Mouse (Mus musculus): ENCODE measurements around the gene Tmem45a2.

The Tmem45a2 gene

DNA sequence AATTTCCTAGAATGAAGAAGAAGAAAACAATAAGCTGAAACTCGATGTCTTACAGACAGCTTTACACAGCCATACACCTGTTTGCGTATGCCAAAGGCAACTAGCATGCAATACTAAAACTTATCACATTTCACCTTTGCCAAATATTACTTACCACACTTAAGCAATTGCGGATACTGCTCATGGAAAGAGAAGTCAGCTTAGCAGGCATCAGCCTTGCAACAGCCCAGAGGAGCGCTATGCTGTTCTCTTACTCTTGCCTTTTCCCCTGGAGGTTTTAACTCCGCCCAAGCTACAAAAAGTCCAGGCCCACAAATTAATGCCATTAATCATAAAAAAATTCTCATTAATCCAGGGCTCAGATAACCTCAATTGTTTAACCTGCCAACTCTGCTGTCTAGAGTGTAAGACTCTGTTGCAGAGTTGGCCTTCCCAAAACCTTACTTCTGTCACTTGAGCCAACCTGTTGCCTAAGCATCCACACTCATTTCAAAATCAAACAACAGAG lies at the start of gene Tmem45a2:
Gene Tmem45a2 (minus strand): TSS at position 241 of the 508 bp plus-strand sequence.
- no peak for TF ChIP-seq GATA4 (IDR thresholded peaks at IDR 0.05; ENCODE audit: insufficient replicate concordance, low read length)

- no peak for TF ChIP-seq GATA4 (IDR thresholded peaks at IDR 0.05; ENCODE audit: insufficient replicate concordance, low read length)
These were observed 46.4 kb upstream of the Tmem45a2 start for GRCm38 (mm10) chr16:57117562-57117961.

DNA sequence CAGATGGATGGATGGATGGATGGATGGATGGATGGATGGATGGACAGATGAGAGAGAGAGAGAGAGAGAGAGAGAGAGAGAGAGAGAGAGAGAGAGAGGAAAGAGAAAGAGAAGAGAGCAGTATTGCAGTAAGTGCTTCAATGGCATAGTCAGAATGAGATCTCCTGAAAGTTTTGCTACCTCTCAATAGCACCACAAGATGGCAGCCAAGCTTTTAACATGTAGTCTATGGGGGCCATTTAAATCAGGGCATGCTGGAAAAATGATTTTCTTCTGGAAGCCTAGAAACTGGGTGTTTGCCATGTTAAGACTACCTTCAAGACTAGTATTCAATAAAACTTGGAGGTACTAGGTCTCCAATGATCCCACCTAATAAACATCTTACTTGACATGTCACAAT lies 44.9 kb upstream of the Tmem45a2 start:
- TF ChIP-seq GATA4 (IDR thresholded peaks at IDR 0.05; ENCODE audit: insufficient replicate concordance, low read length): no peak

- no peak for TF ChIP-seq GATA4 (IDR thresholded peaks at IDR 0.05; ENCODE audit: insufficient replicate concordance, low read length)
These were observed 35.2 kb upstream of the Tmem45a2 start for GRCm38 (mm10) chr16:57106185-57106960.

DNA sequence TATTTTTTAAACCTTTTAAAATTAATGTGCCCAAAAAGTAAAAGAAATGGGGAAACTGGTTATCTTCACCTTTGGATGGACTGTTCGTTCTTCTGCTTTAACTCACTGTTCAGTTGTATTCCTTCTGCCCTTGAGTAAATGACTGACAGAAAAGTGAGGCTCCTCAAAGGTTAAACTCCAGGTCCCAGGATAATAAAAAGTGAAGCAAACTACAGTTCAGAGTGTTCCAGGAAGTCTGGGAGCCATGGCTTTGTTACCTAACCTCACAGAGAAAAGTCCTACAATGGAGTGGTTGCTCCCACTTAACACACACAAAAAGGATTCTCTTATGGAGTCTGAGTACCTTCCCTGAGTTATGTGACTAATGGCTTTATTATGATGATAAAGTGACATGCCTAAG lies 30.0 kb upstream of the Tmem45a2 start:
- TF ChIP-seq GATA4 (IDR thresholded peaks at IDR 0.05; ENCODE audit: insufficient replicate concordance, low read length): no peak

GRCm38 (mm10) chr16:57099572-57100237 lies 28.5 kb upstream of the Tmem45a2 start:
- no peak for TF ChIP-seq GATA4 (IDR thresholded peaks at IDR 0.05; ENCODE audit: insufficient replicate concordance, low read length)

DNA sequence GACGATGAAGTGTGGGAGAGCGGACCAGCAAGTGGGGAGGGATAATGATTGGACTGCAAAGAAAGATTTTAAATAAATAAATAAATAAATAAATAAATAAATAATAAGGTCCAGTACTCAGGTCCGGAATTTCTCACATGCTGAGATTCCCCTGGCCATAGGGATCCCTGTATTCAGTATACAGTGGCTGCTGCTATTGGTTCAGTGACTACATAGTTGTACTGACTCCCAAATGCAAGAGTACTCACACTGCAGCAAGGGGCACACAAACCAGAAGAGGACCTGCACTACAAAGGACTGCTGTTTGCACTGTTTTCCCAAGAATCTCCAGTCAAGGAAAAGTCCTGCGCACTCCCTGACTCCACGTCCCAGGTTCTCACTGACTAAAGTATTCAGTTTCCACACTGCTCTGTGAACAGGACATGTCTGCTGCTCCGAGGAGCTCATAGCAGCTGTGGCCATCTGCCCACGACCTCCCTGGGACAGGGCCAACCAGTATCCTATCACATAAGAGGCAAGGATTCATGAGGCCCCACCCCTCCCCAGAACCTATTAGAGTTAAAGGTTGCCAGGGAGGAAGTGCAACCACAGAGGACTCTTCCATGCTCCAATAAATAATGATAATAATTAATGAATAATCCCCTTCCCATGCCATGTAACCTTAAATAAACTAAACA lies 27.4 kb upstream of the Tmem45a2 start:
- TF ChIP-seq GATA4 (IDR thresholded peaks at IDR 0.05; ENCODE audit: insufficient replicate concordance, low read length): no peak

GRCm38 (mm10) chr16:57092911-57093605 lies 21.9 kb upstream of the Tmem45a2 start:
- no peak for TF ChIP-seq GATA4 (IDR thresholded peaks at IDR 0.05; ENCODE audit: insufficient replicate concordance, low read length)

DNA sequence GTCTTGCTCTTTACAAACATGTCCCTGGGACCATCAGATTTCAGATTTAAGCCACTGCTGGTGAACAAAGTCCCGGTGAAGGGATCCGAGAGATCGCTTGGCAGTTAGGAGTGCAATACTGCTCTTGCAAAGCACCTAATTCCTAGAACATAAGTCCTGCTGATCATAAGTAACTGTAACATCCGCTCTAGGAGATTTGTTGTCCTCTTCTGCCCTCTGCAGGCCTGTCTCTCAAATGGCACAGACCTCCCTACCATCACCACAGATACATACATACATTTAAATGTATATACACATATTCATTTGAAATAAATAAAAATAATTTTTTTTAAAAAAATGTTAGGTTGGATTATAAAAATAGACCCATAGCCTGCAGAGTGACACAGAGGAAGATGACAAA lies 21.3 kb upstream of the Tmem45a2 start:
- TF ChIP-seq GATA4 (IDR thresholded peaks at IDR 0.05; ENCODE audit: insufficient replicate concordance, low read length): no peak

GRCm38 (mm10) chr16:57079577-57079976 lies 8.4 kb upstream of the Tmem45a2 start:
- no peak for TF ChIP-seq GATA4 (IDR thresholded peaks at IDR 0.05; ENCODE audit: insufficient replicate concordance, low read length)

- TF ChIP-seq GATA4 (IDR thresholded peaks at IDR 0.05; ENCODE audit: insufficient replicate concordance, low read length): no peak
These were observed 4.8 kb upstream of the Tmem45a2 start for GRCm38 (mm10) chr16:57075986-57076385.

- no peak for TF ChIP-seq GATA4 (IDR thresholded peaks at IDR 0.05; ENCODE audit: insufficient replicate concordance, low read length)
These were observed 9.1 kb downstream of the Tmem45a2 start for GRCm38 (mm10) chr16:57062045-57062444.

DNA sequence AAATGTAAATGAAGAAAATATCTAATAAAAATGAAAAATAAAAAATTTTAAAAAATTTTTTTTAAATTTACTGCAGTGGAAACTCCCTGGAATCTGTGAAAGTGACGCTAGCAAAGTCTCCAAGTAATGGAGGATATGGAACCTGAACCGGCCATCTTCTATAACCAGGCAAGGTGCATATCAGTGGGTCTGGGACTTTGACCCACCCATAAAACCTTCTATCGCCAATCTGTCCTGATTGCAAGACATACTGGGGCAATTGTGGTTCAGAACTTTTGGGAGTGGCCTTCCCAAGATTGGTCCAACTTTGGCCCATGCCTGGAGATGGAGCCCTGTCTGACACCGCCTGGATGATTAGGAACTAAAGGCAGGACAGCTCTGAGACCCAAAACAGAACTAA lies 14.2 kb downstream of the Tmem45a2 start:
- TF ChIP-seq GATA4 (IDR thresholded peaks at IDR 0.05; ENCODE audit: insufficient replicate concordance, low read length): no peak

DNA sequence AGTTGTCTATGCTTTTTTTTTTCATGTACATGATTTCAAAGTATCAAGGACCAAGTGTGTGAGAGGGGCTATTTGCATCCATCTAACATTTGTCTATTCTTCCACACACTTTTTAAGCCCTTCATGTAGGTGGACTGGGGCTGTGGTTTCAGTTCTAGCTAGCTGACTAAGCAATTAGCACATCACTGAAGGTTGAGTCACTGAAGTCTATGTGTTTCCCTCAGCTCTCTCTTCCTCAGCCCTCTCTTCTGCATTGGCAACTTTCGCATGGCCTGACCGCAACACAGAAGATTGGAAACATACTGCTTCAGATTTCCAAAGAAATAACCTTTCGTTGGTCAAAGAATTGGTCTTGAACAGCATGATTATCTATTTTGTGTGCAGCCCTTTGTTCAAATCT lies 21.2 kb downstream of the Tmem45a2 start:
- no peak for TF ChIP-seq GATA4 (IDR thresholded peaks at IDR 0.05; ENCODE audit: insufficient replicate concordance, low read length)

GRCm38 (mm10) chr16:57038600-57038999 lies 32.6 kb downstream of the Tmem45a2 start:
- no peak for TF ChIP-seq GATA4 (IDR thresholded peaks at IDR 0.05; ENCODE audit: insufficient replicate concordance, low read length)

All from liver, adult (tissue).